Mouse (Mus musculus) lung, postnatal 0 days (tissue): ENCODE measurements around the gene Hist2h4.

Experiments
- CTCF ChIP-seq: IDR thresholded peaks from 2 replicates; pipeline ENCODE4 v1.5.1; 2016; ENCODE audit warnings: antibody characterized with exemption, mild to moderate bottlenecking
- EP300 ChIP-seq: IDR thresholded peaks from 2 replicates; pipeline ENCODE4 v1.6.1; 2016; ENCODE audit warnings: antibody characterized with exemption, mild to moderate bottlenecking, control low read depth

GRCm38 (mm10) chr3:96269511-96270474 lies 6.7 kb upstream of the Hist2h4 start, which contains the start of gene Hist2h2bb:
- TF ChIP-seq EP300 (no peak), CTCF (no peak)
